Mouse (Mus musculus) intestine, embryonic 16.5 days (tissue): Measurements from ENCODE around the gene Orai2. TPM values are rescaled to one million over a fixed set of nuclear protein-coding genes. Genes with fewer than 3 reads are reported as not detected.
"Not testable (repeated sequence)": the region's sequence is repeated elsewhere in the genome, so short reads cannot be mapped to it uniquely, and the experiment has no call there.

Source experiments
- ATAC-seq: fragments of 200-750 bp; cut with Nextera tagmentation; 2 replicates; pipeline ENCODE4 v1.8.0; 2017; ENCODE audit warnings: moderate TSS enrichment, moderate library complexity
- H3K27ac ChIP-seq: fragments of 300-500 bp; sonication (generic); 2 replicates; pipeline ENCODE4 v1.5.1; 2014; ENCODE audit warnings: mild to moderate bottlenecking, low read length
- H3K27me3 ChIP-seq: fragments of 300-500 bp; sonication (generic); replicated peaks from 2 replicates; pipeline ENCODE4 v1.6.1; 2014; ENCODE audit warnings: low read length, control low read depth, mixed read lengths; ENCODE audit not compliant: control insufficient read depth, insufficient read depth
- H3K36me3 ChIP-seq: fragments of 300-500 bp; sonication (generic); 2 replicates; pipeline ENCODE4 v1.6.1; 2014; ENCODE audit warnings: low read length, control low read depth; ENCODE audit not compliant: control insufficient read depth, insufficient read depth
- H3K4me1 ChIP-seq: fragments of 300-500 bp; sonication (generic); 2 replicates; pipeline ENCODE4 v1.6.1; 2014; ENCODE audit warnings: low read length, control low read depth, mixed read lengths; ENCODE audit not compliant: control insufficient read depth, insufficient read depth
- H3K4me2 ChIP-seq: fragments of 300-500 bp; sonication (generic); 2 replicates; pipeline ENCODE4 v1.6.1; 2014; ENCODE audit warnings: low read depth, low read length, control low read depth
- H3K4me3 ChIP-seq: fragments of 300-500 bp; sonication (generic); 2 replicates; pipeline ENCODE4 v1.5.1; 2014; ENCODE audit warnings: mild to moderate bottlenecking, low read length
- H3K9ac ChIP-seq: fragments of 300-500 bp; sonication (generic); 2 replicates; pipeline ENCODE4 v1.6.1; 2014; ENCODE audit warnings: low read depth, low read length
- H3K9me3 ChIP-seq: fragments of 300-500 bp; sonication (generic); 2 replicates; pipeline ENCODE4 v1.6.1; 2016; ENCODE audit warnings: low read length, control low read depth; ENCODE audit not compliant: control insufficient read depth
- WGBS: fragments of 180-500 bp; shearing (Covaris S2); extraction: QIAGEN DNeasy Blood & Tissue Kit; methylation state at CpG from one replicate; pipeline ENCODE4 v1.1.7; 2014; 5-methylcytosine and 5-hydroxymethylcytosine counted together
- polyA plus RNA-seq: library from polyadenylated mRNA; unstranded; fragments of >200 nt; fragmentation: Nextera tagmentation; extraction: Ambion mirVana; gene quantifications from 2 replicates; pipeline ENCODE4 v1.2.1, GENCODE M21; 2015

Gene Orai2
- polyA plus RNA-seq, 1 experiment from 2014 or later: 7.1 TPM

DNA sequence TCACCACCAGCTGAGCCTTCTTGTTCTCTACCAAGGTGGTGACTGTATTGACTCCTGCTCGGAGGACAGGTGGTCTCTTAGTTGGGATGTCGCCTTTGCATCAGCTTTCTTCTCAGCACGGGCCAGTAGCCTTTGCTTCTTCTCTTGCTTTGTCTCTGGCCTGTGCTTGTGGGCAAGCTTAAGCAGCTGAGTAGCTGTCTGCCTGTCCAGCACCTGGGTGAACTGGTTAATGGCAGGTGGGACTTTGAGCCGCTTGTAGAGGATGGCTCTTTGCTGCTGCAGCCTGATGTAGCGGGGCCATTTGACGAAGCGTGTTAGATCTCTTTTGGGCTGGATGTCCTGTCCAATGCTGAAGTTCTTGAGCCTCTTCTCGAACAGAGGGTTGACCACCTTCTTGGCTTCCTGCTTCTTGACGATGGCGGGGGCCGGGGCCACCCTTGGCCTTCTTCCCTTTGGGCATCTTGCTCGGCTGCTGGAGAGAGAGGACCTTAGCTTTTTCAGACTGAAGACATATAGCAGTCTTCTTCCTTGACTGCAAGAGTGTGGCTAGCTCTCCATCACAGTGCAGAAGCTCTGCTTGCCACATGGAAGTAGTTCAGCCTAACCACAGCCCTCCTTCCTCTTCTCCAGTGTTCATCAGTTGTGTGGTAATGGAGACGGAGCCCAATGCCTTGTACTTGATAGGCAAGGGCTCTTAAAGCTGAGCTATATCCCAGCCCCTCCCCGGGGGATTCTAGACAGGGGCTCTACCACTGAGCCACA, 41.0 kb upstream of the Orai2 start:
- H3K27me3 ChIP-seq, H3K4me2 ChIP-seq: not testable (repeated sequence)

DNA sequence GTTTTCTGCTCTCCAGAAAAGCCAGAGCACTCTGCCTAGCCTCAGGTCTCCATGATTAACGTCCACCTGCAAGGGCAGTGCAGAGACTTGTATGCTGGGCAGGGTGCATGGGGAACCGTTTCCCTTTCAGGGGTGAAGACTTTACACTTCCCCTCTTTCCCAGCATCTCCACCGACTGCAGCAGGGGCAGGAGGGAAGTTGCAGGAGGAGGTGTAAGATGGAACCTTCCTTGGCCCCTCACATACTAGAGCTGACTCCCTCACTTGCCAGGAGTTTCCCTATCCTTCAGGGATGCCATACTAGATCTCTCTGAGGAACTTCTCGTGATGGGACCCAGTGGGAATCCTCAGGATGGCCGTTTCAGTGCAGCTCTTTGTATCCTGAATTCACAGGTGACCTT, 40.0 kb upstream of the Orai2 start:
- Histone ChIP-seq H3K4me3 (no peak overlapping the region), H3K27me3 (no peaks in the 10 kb centered on the region), H3K9ac (no peak overlapping the region), H3K4me1 (no peaks in the 10 kb centered on the region), H3K36me3 (no peaks in the 10 kb centered on the region), H3K27ac (no peak overlapping the region), H3K9me3 (no peaks in the 10 kb centered on the region; the same call in 1 of the 2 replicates), H3K4me2 (no peak overlapping the region)
- 71% methylated on average over 5 of the region's 5 CpGs for WGBS
- ATAC-seq: no peak

More for the DNA sequence above, 41.0 kb upstream of the Orai2 start:
- not testable (repeated sequence) for H3K27ac ChIP-seq, ATAC-seq, H3K36me3 ChIP-seq, H3K4me1 ChIP-seq, H3K9ac ChIP-seq, H3K4me3 ChIP-seq, H3K9me3 ChIP-seq
- WGBS: 88% methylated on average over 14 of the region's 14 CpGs

DNA sequence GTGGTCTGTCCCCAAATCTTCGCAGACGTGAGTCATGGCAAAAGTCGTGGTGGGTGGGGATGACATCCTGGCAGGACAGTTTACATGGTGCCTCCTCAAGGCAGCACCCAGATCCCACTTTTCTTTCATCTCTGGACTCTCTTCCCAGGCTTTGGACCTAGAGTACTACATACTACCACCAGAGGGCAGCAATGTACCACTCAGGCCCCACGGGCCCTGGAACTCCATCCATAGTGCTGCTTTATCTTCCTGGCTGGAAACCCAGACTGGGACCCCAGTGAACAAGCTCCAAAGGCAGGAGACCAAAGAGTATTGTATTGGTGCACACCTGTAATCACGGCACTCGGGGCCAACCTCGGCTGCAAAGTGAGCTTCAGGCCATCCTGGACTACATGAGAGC, 31.3 kb upstream of the Orai2 start:
- no peaks in the 10 kb centered on the region for H3K9me3 ChIP-seq
- H3K4me1 ChIP-seq: peaks cover 11% of the 10 kb centered on the region
- no peak for ATAC-seq
- H3K4me2 ChIP-seq: no peak overlapping the region
- no peak overlapping the region for H3K27ac ChIP-seq
- H3K36me3 ChIP-seq: no peaks in the 10 kb centered on the region
- WGBS: 33% methylated on average over 7 of the region's 7 CpGs
- no peak overlapping the region for H3K4me3 ChIP-seq
- H3K27me3 ChIP-seq: no peaks in the 10 kb centered on the region
- H3K9ac ChIP-seq: no peak overlapping the region

DNA sequence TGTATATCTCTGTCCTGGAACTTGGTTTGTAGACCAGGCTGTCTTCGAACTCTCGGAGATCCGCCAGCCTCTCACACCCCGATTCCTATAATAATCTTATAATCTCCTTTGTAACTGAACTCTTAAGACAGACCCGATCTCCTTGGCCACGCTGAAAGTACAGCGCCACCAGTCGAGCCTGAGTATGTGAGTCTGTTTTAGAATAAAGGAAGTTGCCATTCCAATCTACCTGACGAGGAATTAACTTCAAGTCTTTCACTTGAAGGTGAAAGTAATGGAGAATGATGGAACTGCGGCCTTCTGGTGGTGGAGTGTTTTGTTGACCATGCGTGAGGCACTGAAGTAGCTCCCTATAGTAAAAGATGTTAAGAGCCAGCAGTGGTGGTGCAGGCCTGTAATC, 29.0 kb upstream of the Orai2 start:
- Histone ChIP-seq H3K4me1 (peaks cover 11% of the 10 kb centered on the region), H3K36me3 (peaks cover 7% of the 10 kb centered on the region), H3K4me2 (peak overlapping the region; percentile 54), H3K4me3 (peak overlapping the region; percentile 97), H3K27ac (peak overlapping the region; percentile 61), H3K9ac (peak overlapping the region; percentile 94), H3K9me3 (no peaks in the 10 kb centered on the region), H3K27me3 (no peaks in the 10 kb centered on the region)
- no peak for ATAC-seq
- WGBS: 28% methylated on average over 11 of the region's 11 CpGs

DNA sequence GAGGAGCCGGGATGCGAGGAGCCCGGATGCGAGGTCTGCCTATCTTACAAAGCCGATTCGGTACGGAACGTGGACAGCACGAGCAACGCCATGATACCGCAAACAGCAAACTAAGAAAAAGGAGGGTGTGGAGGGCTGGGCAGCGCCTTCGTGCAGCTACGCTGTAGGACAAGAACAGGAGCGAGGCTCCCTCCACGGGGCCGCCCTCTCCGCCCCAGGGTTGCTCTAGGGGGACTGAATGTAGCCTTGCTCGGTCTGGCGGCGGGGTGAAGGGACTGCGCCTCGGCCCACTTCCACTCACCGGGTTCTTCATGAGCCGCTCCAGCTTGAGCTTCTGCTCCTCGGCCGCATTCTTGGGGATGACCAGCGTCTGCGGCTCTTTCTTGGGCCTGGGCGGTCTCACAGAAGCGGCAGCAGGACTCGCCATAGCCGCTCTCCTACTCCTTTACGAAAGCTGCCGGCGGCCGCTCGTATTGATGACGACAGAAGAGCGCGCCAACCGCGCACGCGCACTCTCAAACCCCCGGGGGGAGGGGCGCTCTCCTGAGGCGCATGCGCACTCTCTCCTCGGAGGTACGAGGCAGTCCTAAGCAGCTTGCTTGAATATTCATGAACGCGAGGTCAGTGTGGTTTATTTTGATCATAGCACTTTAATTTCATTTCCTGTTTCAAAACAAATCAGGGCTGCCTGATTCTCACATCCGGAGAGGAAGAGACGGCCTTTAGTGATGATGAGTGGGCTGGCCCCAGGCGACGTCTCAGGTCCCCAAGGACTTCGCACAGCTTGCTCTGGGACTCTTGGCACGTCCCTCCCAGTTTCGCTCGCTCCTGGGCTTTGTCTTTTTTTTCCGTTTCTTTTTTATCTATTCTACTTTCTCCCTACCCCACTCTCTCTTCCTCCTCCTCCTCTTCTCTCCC, 28.2 kb upstream of the Orai2 start, which contains the start of gene Prkrip1:
TSS of gene Prkrip1 (minus strand) at position 490 of the 918 bp plus-strand sequence.
- WGBS: under 1% methylated on average over 62 of the region's 62 CpGs
- Histone ChIP-seq H3K27ac (peak within 1 kb of the TSS; percentile 87), H3K9me3 (no peaks in the 10 kb centered on the region), H3K9ac (peak within 1 kb of the TSS; percentile 94), H3K4me2 (peak within 1 kb of the TSS; percentile 87), H3K36me3 (peaks cover 13% of the 10 kb centered on the region), H3K4me1 (peaks cover 11% of the 10 kb centered on the region), H3K4me3 (peak within 1 kb of the TSS; percentile 97), H3K27me3 (no peaks in the 10 kb centered on the region)
- ATAC-seq: peak; percentile 89

DNA sequence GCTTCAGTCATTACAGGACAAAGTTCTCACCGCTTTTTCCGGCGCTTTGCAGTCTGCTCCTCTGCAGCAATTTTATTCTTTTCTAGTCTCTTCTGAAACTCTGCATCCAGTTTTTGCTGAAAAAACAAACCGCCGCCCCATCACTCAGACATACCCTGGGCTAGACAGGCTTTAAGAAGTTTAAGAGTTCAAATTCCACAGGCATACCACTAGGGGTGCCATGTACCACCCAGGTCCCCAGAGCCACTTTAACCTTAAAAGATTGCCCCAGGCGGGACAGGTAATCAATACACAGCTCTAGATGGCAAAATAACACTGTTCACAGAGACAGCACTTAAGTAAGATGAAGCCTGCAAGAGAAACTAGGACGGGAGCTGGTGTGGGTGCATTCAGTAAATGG, 21.4 kb upstream of the Orai2 start:
- H3K9me3 ChIP-seq: no peaks in the 10 kb centered on the region
- H3K27ac ChIP-seq: no peak overlapping the region
- H3K4me3 ChIP-seq: no peak overlapping the region
- no peak overlapping the region for H3K4me2 ChIP-seq
- H3K36me3 ChIP-seq: peaks cover 26% of the 10 kb centered on the region
- ATAC-seq: no peak
- WGBS: 82% methylated on average over 7 of the region's 7 CpGs
- H3K27me3 ChIP-seq: no peaks in the 10 kb centered on the region
- no peak overlapping the region for H3K9ac ChIP-seq
- no peaks in the 10 kb centered on the region for H3K4me1 ChIP-seq

DNA sequence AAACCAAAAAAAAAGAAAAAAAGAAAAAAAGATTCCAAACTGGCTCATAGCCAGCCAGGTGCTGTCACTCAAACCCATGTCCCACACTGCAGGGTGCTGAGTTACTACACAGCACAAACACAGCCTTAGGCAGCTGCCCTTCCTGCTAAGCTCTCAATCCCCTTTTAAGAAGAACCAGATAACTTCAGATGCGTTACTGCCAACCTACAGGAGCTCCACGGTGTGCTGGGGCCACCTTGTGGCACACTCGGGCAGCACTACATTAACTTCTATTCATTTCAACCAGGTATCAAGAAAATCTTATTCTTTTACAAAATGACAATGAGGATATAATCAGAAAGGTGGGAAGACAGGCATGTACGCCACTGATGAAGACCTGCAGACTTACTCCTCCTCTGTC, 16.2 kb upstream of the Orai2 start:
- peaks cover 5% of the 10 kb centered on the region for H3K36me3 ChIP-seq
- H3K9me3 ChIP-seq: no peaks in the 10 kb centered on the region
- H3K9ac ChIP-seq: no peak overlapping the region
- no peak overlapping the region for H3K4me3 ChIP-seq
- H3K27me3 ChIP-seq: no peaks in the 10 kb centered on the region
- no peak overlapping the region for H3K27ac ChIP-seq
- WGBS: 38% methylated on average over 4 of the region's 4 CpGs
- no peak overlapping the region for H3K4me2 ChIP-seq
- no peaks in the 10 kb centered on the region for H3K4me1 ChIP-seq
- ATAC-seq: 0 out of 2 replicates have a peak, but pooled peaks have one; percentile 42

DNA sequence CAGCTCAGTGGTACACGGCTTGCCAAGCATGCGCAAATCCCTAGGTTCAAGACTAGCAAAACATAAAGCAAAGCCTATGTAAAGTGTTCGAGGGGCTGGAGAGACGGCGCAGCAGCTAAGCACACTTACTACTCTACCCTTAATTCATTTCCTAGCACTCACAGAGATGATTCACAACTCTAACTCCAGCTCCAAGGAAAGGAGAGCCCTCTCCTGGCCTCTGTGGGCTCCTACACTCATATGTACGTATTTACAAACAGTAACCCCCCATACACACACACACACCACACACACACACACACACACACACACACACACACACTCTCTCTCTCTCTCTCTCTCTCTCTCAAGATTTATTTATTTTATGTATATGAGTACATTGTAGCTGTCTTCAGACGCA, 13.3 kb upstream of the Orai2 start:
- no peak overlapping the region for H3K9ac ChIP-seq
- WGBS: 91% methylated on average over 7 of the region's 7 CpGs
- no peak for ATAC-seq
- H3K4me3 ChIP-seq: no peak overlapping the region
- no peak overlapping the region for H3K4me2 ChIP-seq
- no peaks in the 10 kb centered on the region for H3K27me3 ChIP-seq
- no peaks in the 10 kb centered on the region for H3K4me1 ChIP-seq
- H3K27ac ChIP-seq: no peak overlapping the region
- peaks cover 6% of the 10 kb centered on the region for H3K36me3 ChIP-seq
- no peaks in the 10 kb centered on the region for H3K9me3 ChIP-seq

DNA sequence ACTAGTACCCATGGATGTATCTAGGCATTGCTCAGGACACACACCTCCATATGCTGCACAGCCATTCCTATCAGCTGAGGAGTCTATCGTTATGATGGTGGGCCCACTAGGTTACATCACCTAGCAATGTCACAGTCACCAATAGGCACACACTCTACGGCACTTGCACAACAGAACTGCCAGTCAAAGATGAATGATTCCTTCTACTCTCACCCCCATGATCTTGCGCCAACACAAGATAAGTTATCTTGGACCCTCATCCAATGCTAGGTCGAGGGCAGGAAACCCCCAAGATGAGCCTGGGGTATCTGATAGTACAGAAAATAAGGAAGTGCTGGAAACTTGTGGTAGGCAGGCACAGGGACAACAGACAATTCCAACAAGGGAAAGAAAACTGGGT, 12.3 kb upstream of the Orai2 start:
- WGBS: 93% methylated on average over 4 of the region's 4 CpGs
- ATAC-seq: no peak
- H3K4me1 ChIP-seq: no peaks in the 10 kb centered on the region
- peaks cover 4% of the 10 kb centered on the region; the same call in 1 of the 2 replicates for H3K36me3 ChIP-seq
- H3K9me3 ChIP-seq: no peaks in the 10 kb centered on the region
- H3K27me3 ChIP-seq: no peaks in the 10 kb centered on the region
- no peak overlapping the region for H3K9ac ChIP-seq
- no peak overlapping the region for H3K4me2 ChIP-seq
- H3K4me3 ChIP-seq: no peak overlapping the region
- no peak overlapping the region for H3K27ac ChIP-seq
